Mouse (Mus musculus): ENCODE results near the gene Khdrbs2.

The Khdrbs2 gene

DNA sequence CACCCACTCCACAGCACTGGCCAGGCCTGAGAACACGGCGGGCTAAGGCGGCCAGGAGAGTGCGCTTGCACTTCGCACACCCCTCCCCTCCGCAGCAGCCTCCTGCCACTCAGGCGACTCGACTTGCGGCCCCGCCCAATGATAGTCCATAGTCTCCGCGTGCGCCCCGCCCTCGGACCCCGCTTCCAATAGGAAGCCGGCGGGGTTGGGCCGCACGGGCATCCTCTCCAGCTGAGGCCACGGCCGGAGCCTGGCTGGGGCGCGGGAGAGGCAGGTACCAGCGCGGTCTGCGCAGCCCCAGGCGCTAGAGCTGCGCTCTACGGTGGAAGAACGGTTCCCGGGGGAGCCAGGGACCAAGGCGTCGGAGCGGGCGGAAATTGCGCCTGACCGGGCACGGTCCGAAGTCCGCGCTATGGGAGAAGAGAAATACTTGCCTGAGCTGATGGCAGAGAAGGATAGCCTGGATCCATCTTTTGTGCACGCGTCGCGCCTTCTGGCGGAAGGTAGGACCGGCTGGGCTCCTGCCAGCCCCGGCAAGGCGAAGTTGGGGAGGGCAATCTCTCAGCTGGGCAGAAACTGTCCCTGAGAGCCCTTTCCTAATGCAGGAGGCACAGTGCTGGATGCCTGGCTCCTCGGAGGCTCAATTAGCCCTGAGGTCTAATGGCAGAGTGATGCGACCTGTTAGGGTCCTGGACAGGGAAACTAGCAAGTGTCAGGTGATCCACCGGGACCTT is at the start of gene Khdrbs2:
Gene Khdrbs2, plus strand, starts transcription at position 209 of the 734 bp plus-strand sequence.
- in situ Hi-C loops (cut with MboI, MseI): no loop called here

DNA sequence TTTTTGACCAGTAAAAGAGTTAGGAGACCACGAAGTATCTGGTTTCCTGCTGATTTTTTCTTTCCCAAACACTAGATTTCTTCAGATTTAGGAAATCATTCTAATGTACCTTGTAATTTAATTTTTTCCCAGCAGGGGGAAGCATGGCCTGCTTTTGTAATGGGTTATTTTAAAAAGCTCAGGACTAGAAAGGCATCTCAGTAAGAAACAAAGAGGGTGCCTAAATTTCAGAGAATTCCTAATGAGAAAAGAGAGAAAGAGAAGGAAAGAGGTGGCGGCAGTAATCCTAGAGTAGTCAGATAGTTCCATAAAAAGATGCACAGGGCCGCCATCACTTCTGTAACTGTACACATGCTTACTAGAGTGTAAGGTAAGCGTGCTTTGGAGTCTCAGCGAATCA is 2.1 kb downstream of the Khdrbs2 start:
- in situ Hi-C loops (cut with MboI, MseI): no loop called here

DNA sequence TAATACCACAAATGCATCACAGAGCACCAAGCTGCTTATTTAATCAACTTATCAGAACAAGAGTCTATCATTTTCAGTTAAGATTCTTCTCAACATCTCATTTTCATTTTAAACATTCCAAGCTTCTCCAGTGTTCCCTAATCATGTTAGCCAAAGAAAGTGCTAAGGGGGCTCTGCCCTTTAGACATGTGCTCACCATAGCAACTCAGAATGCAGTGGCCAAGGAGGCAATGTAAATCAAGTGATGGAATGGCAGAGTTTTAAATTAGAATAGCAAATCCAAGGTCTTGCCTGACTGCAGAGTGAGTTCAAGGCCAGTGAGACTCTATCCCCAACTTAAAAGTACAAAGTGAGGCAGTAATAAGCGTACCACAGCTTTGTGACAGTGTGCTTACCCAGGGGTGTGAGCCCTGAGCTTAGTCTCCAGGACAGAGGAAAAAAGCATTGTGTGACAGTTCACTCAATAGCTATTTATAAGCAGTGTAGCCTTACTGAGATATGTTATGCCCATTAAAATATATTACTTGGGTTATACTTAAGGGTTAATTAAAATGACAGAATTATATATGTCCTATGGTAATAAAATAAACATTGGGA is 27.2 kb downstream of the Khdrbs2 start:
- in situ Hi-C loops (cut with MboI, MseI): no loop called here

DNA sequence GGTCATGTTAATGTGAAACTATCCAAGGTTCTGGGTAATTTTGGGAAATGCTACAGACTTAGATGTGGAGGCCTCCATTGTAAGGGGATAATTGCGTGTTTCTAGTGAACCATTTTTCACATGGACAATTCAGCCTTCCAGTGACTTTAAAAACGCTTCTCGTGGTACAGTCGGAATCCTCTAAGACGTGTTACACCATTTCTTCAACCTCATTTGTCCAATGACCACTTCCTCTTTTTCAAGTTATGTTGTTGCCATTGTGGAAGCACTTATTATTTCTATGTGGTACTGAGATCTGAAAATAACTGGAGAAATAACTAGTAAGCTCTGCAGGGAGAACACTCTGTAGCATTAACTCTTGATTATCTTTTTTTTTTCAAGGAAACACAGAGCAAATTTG is 75.9 kb downstream of the Khdrbs2 start:
- in situ Hi-C loops (cut with MboI, MseI): no loop called here

DNA sequence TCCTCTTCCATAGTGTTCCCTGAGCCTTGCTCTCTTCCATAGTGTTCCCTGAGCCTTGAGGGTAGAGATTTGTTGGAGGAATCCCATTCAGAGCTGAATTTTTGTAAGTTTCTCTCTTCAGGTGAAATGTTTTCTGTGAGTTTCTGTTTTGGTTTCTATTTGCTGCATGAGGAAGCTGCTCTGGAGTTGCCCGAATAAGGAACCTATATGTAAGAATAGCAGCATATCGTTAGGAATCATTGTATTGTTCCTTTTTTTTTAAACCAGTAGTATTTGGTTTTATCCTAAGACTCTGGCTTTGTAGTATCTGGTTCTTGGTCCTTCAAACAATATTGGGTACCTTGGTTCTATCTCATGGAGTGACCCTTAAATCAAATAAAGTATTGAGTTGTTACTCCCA is 77.1 kb downstream of the Khdrbs2 start:
- in situ Hi-C loops (cut with MboI, MseI): no loop called here

DNA sequence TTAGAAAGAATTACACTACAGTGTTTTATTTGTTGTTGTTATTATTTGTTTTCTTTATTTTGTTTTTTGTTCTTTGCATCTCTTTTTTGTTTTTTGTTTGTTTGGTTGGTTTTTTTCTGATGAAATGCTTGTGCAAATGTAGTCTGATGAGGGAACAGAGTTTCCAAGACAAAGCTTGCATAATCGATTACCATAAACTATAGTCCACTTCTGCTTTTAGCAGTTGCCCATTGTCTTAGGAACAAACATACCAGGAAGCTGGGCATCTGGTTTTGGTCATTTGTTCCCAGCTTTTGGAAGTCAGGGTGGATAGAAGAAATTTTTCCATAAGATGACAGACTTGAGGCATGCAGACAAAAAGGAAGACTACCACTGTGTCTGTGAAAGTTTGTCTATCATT is 77.8 kb downstream of the Khdrbs2 start:
- in situ Hi-C loops (cut with MboI, MseI): no loop called here

DNA sequence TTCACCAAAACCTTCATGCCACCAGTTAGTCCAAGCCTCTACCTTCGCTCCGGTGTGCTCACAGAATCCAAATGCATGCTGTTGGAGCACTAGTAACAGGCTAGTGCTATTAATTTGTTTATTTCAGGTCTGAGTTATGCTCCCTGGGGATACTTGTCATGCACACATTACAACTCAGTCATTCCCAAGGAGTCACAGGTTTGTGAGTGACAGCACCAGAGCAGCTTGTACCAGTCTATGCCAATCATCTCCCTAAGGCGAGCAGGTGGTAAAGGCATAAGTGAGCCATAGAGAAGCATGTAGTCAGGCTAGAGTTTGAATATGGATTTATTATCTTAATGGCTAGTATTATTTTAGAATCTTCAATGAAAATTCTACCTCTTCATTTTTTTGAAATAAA is 86.4 kb downstream of the Khdrbs2 start:
- in situ Hi-C loops (cut with MboI, MseI): loop anchor here in 1 of 2 experiments (5.0 kb wide), 1 partner anchor 193 kb away; no protein-coding TSS in a partner anchor

DNA sequence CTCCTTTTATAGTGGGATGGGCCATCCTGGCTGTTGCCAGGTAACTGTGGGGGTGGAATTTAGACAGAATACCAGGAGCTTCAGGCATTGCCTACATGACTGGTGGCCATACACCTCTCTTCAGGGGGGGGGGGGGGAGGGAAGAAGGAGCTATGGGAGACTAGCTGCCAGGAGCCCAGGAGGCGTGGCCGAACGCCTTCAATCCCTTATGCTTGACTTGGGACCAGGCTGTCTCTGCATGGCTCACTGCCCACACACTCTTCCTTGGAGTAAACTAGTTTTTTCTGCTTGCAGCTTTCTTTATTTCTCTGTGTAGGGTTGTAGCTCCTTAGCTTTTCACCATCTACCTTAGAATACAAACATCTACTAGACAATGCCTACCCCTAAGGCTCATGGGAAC is 98.0 kb downstream of the Khdrbs2 start:
- in situ Hi-C loops (cut with MboI, MseI): no loop called here

DNA sequence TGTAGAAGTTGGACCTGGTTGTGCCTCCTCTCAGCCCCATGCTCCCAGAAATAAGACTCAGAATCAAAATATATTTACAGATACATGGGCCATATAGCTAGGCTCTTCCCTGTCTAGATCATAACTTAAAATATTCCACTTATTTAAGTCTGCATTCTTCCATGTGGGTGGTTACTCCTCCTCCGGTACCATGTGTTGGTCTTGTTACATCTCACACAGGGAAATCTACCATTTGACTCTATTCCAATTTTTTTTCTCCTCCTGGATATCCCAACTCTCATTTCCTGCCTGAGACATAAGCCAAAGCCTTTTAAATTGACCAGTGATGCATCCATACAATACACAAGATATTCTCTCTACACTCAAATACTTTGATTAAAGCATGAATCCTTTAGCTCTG is 122.2 kb downstream of the Khdrbs2 start:
- in situ Hi-C loops (cut with MboI, MseI): no loop called here

DNA sequence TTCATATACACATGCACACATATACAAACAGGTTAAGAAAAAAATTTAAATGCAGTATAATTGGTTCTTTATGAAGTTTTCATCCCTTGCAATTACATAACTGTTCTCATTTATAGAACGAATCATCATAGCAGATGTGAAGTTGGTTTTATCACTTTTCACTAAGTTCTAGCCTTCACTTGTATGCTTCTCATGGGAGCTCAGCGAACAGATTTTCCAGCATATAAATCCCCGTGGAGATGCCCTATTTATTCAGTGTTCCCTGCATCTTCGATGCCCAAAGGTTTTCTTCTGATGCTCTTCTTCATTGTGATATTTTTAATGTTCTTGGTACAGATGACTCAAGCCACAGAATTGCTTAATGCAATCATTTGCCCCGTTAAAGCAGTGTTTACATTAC is 128.9 kb downstream of the Khdrbs2 start:
- in situ Hi-C loops (cut with MboI, MseI): no loop called here

DNA sequence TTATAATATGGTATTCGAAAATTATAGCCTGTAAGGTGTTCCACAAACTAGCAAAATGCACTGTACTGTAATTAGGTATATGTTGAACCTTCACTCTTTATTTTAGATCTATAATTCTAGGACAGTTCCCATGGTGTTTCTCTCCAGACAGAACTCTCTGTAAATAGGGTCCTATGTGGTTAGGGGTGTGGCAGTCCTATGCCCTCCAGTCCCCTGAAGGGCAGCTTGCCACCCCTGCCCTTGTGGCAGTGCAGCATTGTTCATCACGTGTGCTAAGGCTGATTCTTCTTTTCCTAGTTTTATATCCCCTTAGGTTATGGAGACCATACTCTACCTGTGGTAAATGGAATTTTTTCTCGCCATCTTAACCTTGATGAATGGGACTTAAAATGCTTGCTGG is 136.6 kb downstream of the Khdrbs2 start:
- in situ Hi-C loops (cut with MboI, MseI): no loop called here

DNA sequence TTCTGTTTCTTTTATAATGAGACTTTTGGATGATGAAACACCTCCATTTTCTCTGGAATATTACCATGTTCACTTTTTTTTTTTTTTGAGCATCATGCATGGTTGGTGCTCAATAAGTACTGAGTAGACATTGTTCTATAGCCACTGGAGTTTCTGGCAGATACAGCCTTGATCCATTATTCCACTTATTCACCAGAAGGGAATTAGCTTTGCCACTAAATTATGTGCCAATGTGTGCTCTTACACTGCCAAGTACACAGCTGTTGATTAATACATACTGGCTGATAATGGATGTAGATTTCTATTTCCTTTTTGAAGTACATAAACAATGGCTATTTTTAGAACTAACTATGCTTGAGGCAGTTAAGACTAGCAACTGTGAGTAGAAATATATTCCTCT is 137.1 kb downstream of the Khdrbs2 start:
- in situ Hi-C loops (cut with MboI, MseI): no loop called here

DNA sequence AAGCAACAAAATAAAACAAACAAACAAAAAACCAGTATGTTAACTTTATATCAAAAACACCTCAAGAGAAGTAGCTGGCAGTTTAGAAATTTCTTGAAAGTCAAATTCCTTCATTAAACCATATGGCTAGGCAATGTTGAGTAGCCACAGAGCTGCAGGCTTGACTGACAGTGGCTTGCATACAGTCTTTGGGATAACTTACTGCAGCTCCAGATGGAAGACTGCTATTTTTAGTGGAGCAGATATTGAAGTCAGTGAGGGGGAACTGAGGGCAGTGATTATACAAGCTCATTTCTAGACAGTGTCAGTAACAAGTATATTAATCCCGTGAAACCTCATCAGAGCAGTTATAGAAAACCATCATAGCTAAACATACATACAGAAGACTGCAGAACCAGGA is 166.6 kb downstream of the Khdrbs2 start:
- in situ Hi-C loops (cut with MboI, MseI): no loop called here

DNA sequence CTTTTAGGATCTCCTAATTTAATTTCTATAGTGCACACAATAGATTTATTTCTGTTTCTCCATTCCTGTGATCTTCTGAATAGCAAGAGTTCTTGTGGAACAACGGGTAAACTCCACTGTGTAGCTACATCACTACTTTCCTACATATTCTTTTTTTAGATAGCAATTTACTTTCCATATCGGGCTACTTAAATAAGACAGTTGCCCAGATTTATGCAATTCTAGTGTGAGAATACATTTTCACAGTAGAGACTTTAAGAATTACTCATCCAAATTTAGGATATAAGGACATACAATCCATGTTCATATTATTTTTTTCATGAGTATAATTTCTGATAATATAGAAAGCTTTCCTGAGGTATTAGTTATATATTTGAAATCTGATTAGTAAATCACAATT is 175.0 kb downstream of the Khdrbs2 start:
- in situ Hi-C loops (cut with MboI, MseI): no loop called here

DNA sequence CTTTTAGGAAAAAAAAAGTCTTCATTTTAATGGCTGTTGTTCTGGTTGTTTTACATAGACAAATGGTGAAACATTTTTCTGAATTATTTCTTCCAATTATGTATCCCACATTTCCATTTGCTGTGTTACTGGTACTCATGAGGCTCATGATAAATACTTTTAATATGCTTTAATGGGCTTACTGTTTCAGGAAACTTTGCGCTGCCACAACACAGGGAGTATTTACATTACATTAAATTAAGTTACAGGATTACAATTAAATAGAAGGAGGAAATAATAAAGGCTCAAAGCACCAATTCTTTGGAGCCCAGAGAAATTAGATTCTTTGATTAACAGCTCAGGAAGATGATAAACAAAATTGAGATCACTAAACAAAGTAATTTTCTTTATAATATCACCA is 179.6 kb downstream of the Khdrbs2 start:
- in situ Hi-C loops (cut with MboI, MseI): no loop called here

DNA sequence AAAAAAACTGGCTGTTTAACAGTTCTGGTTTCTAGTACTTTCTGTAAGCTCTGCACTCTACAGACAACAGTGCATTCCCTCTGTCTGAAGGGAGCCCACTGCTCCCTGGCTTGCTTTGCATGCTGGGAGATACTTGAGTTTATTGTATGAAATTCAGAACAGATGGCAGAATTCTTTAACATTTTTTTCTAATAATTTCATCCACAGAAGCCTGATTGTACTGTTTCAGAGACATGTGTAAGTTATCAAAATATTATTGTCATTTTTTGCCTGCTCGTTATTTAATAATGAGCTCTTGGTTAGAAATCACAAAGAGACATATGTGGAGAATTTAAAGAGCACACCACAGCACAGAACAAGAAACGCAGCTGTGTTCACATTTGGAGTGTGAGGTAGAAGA is 191.0 kb downstream of the Khdrbs2 start:
- in situ Hi-C loops (cut with MboI, MseI): loop anchor here in 1 of 2 experiments (10.0 kb wide), 1 partner anchor 179 kb away; no protein-coding TSS in a partner anchor

DNA sequence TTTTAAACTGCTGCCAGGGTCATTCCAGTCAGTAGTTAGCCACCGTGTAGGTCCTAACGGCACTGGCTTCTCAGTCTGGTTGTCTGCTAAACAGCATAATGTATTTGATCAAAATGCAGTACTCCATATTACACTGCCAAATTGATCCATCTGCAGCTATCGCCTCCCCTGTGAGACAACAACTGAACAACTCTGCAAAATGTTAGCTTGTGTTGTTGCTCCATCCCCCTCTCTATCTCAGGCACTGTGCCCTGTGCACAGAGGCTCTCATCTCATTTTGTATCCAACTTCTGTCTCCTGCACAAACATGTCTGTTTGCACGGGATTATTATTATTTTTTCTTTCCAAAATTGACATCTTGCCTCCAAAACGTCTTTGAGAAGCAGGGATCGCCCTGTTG is 225.0 kb downstream of the Khdrbs2 start:
- in situ Hi-C loops (cut with MboI, MseI): no loop called here

DNA sequence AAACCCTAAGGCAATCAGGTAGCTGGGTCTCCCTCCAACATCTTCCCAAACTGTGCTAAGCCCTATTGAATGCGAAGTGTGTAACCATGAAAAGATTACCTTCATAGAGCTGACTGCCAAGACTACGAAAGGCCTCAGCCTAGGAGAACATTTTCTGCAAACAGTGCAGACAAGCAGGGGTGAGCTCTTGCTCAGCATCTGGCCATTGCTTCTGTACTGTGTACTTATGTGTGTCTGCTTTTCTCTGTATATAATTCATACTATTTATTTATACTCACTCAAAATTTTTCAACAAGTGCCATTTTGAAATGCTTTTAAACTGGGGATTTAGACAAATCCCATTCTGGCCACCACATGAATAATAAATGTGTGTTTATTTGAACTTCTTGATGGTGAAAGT is 235.1 kb downstream of the Khdrbs2 start:
- in situ Hi-C loops (cut with MboI, MseI): no loop called here

DNA sequence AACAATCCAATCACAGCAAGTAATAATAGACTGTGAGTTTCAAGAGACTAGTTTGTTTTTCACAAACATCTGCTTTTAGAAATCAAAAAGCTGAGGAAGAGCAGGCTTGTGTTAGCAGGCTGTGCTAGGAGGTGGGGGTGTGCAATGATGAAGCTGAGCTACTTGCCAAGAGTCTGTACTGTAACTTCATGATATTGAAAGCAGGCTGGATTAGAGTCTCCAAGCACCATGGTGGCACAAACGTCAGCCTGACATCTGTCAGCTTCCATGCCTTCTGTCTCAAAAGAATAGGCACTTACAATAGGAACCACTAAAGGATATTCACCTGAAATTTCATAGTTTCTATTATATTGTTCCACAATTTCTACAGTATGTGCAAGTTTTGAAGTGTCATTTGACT is 255.9 kb downstream of the Khdrbs2 start:
- in situ Hi-C loops (cut with MboI, MseI): no loop called here

DNA sequence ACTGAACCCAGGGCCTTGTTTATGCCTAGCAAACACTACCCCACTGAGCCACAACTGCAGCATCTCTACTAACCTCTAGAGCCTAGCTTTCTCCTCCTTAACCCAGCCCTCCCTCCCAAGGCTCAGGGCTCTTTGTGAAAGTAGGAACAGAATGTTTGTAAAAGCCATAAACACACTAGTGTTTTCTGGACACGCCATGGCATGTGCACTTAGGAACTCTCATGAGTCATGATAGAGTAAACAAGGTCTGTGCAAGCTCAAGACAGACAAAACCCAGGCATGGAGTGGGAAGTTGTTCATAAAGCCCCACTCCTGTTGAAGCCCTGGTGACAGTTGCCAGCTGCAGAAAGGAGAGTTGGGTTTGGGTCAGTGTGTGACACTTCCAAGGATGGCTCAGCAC is 257.0 kb downstream of the Khdrbs2 start:
- in situ Hi-C loops (cut with MboI, MseI): no loop called here

DNA sequence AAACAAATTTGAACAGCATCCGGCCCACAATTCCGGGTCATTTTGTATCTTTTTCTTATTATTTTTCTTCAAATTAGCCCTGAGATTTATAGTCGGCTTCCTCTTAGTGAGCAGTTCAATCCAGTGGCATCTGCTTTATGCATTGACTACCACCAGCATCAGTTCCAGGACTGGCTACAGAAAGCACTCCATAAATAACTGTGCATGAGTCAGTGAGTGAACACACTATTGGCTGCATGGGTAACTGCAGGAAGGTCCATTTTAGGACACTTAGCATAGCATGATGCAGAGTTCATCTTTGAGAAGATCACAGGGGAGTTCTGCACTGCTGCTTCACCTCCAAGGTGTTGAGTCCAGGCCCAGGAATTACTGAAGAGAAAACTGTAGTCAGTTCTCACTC is 258.0 kb downstream of the Khdrbs2 start:
- in situ Hi-C loops (cut with MboI, MseI): no loop called here

DNA sequence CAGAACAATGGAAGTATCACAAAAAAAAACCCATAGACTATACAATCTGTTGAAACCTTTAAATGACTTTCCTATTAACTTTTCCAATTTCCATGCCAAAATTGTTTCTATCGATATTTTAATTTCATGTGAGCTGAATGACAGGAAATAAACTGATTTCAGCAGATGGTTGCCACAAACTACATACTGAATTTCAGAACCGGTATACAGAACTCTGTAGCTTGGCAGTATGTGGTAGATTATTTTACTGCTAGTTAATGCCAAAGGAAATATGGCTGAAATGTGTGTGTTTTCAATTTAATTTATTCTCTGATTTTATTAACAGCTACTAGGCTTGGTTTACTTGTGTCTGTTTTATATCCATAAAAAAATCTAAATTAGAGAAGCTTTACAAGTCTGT is 260.6 kb downstream of the Khdrbs2 start:
- in situ Hi-C loops (cut with MboI, MseI): no loop called here

DNA sequence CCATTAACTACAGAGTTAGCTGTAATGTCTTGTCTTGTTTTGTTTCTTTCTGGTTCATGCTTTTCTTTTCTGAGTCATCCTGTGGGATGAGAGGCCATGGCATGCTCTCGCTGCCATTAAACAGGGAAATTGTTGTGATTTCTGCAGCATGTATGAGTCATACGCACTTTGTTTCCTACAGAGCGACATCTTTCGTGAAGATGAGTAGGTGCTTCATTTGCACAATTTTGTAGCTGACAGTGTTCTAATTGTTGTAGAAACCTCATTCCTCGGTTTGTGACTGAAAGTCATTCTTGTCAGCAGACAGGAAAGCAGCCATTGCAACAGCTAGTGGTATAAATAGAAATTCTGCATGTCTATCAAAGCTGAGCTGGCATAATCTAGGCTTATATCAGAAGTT is 271.4 kb downstream of the Khdrbs2 start:
- in situ Hi-C loops (cut with MboI, MseI): no loop called here

DNA sequence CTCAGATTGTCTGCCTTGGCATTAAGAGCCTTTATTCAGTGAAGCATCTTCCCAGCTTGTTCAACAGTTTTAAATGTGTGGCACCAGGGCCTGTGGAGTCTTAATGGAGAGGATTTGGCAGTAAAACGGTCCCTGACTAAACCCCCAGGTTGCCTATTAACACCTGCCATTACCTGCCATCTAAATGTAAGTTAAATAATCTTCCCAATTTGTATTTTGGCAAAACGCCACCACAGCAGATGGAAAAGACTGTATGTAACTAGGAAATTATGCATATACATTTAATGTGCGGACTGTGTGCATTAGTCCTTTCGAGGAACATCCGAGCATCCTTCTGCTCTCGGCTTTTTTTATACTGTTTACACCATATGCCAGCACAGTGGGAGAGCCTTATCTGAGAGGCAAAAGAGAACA is 290.6 kb downstream of the Khdrbs2 start:
- in situ Hi-C loops (cut with MboI, MseI): no loop called here

All from T-helper 17 cell (primary cell).